Mouse (Mus musculus) gastrocnemius, postnatal 36 days (tissue): ENCODE results near the gene Rex1bd. TPM values are rescaled to one million over a fixed set of nuclear protein-coding genes. Genes with fewer than 3 reads are reported as not detected.
"Not testable (repeated sequence)": the region's sequence is repeated elsewhere in the genome, so short reads cannot be mapped to it uniquely, and the experiment has no call there.

ENCODE experiments used
- DNase-seq, 2 experiments: peaks; one replicate each; pipeline ENCODE4 v3.0.0; 2022
- intact Hi-C: fragments of 180-260 bp; cut with DNase I; formaldehyde crosslinking; loops from one replicate; pipeline ENCODE4 v1.15.1; 2025
- total RNA-seq, 2 experiments: library from RNA; stranded (reverse); gene quantifications; 2 replicates each; pipeline ENCODE4 v1.2.3; 2021

Rex1bd gene
- total RNA-seq, 2 experiments from 2014 or later = 126 to 128 TPM

- DNase-seq = no peak
- intact Hi-C loops = no loop called here
These were observed 23.8 kb upstream of the Rex1bd start for GRCm38 (mm10) chr8:70530314-70530713.

- DNase-seq = no peak
- intact Hi-C loops = no loop called here
These were observed 23.2 kb upstream of the Rex1bd start for GRCm38 (mm10) chr8:70529741-70530161.

- intact Hi-C loops = no loop called here
- DNase-seq = no peak
These were observed 22.7 kb upstream of the Rex1bd start for GRCm38 (mm10) chr8:70529299-70529698.

- intact Hi-C loops = no loop called here
- DNase-seq = no peak
These were observed 21.7 kb upstream of the Rex1bd start for GRCm38 (mm10) chr8:70528182-70528797.

- intact Hi-C loops = no loop called here
- peak; percentile 95 to 100 for DNase-seq
These were observed 21.1 kb upstream of the Rex1bd start, which contains the start of the genes Fkbp8 and Kxd1 for GRCm38 (mm10) chr8:70527512-70528181. TSS of gene Fkbp8 (plus strand) at chr8:70527724. TSS of gene Kxd1 (minus strand) at chr8:70527956.

GRCm38 (mm10) chr8:70527111-70527511, 20.6 kb upstream of the Rex1bd start:
- intact Hi-C loops = no loop called here

GRCm38 (mm10) chr8:70522592-70523403, 16.2 kb upstream of the Rex1bd start:
- intact Hi-C loops = no loop called here
- DNase-seq = peak; percentile 90 to 92

More at GRCm38 (mm10) chr8:70527111-70527511, 20.6 kb upstream of the Rex1bd start:
- DNase-seq = no peak

GRCm38 (mm10) chr8:70519606-70520005, 13.1 kb upstream of the Rex1bd start:
- no peak for DNase-seq
- intact Hi-C loops = no loop called here

- intact Hi-C loops = no loop called here
- no peak for DNase-seq
These were observed 12.5 kb upstream of the Rex1bd start for GRCm38 (mm10) chr8:70519043-70519442.

GRCm38 (mm10) chr8:70517940-70518643, 11.5 kb upstream of the Rex1bd start:
- DNase-seq = no peak
- intact Hi-C loops = no loop called here

- intact Hi-C loops = no loop called here
These were observed 6.9 kb upstream of the Rex1bd start for GRCm38 (mm10) chr8:70513441-70513840.

GRCm38 (mm10) chr8:70512253-70512903, 5.8 kb upstream of the Rex1bd start:
- intact Hi-C loops = no loop called here
- no peak for DNase-seq

More at GRCm38 (mm10) chr8:70513441-70513840, 6.9 kb upstream of the Rex1bd start:
- DNase-seq = no peak

GRCm38 (mm10) chr8:70511770-70512169, 5.2 kb upstream of the Rex1bd start:
- intact Hi-C loops = no loop called here
- DNase-seq = no peak

GRCm38 (mm10) chr8:70511174-70511573, 4.6 kb upstream of the Rex1bd start:
- not testable (repeated sequence) for DNase-seq

GRCm38 (mm10) chr8:70510228-70510915, 3.8 kb upstream of the Rex1bd start, which contains the start of gene Uba52:
TSS of gene Uba52 (minus strand) at chr8:70510801.
- intact Hi-C loops = no loop called here

More at GRCm38 (mm10) chr8:70511174-70511573, 4.6 kb upstream of the Rex1bd start:
- intact Hi-C loops = not testable (repeated sequence)

GRCm38 (mm10) chr8:70509281-70509952, 2.9 kb upstream of the Rex1bd start:
- no peak for DNase-seq
- intact Hi-C loops = no loop called here

More at GRCm38 (mm10) chr8:70510228-70510915, 3.8 kb upstream of the Rex1bd start, which contains the start of gene Uba52:
- peak; percentile 95 to 96 for DNase-seq

GRCm38 (mm10) chr8:70507027-70507393, 458 bp upstream of the Rex1bd start:
- no peak for DNase-seq
- intact Hi-C loops = no loop called here

- no peak for DNase-seq
These were observed 739 bp downstream of the Rex1bd start for GRCm38 (mm10) chr8:70505698-70506327.

More at GRCm38 (mm10) chr8:70505698-70506327, 739 bp downstream of the Rex1bd start:
- intact Hi-C loops = loop anchor here (2.0 kb wide), 1 partner anchor 89 kb away; no protein-coding TSS in a partner anchor
